Mouse (Mus musculus): ENCODE data around the gene H2-Q2.
"Not testable (repeated sequence)": the region's sequence is repeated elsewhere in the genome, so short reads cannot be mapped to it uniquely, and the experiment has no call there.

H2-Q2 gene

GRCm38 (mm10) chr17:35342071-35342671 is at the start of gene H2-Q2:
TSS of gene H2-Q2 (plus strand) at chr17:35342242.
- no peak for DNase-seq (ENCODE audit: low spot score in 2 of 2)

GRCm38 (mm10) chr17:35295796-35296195 is 46.2 kb upstream of the H2-Q2 start:
- peak in 1 of 2 experiments; percentile 73 for DNase-seq (ENCODE audit: low spot score in 2 of 2)

- DNase-seq (ENCODE audit: low spot score in 2 of 2) = not testable (repeated sequence)
Observed at GRCm38 (mm10) chr17:35300261-35300945, 41.6 kb upstream of the H2-Q2 start.

DNA sequence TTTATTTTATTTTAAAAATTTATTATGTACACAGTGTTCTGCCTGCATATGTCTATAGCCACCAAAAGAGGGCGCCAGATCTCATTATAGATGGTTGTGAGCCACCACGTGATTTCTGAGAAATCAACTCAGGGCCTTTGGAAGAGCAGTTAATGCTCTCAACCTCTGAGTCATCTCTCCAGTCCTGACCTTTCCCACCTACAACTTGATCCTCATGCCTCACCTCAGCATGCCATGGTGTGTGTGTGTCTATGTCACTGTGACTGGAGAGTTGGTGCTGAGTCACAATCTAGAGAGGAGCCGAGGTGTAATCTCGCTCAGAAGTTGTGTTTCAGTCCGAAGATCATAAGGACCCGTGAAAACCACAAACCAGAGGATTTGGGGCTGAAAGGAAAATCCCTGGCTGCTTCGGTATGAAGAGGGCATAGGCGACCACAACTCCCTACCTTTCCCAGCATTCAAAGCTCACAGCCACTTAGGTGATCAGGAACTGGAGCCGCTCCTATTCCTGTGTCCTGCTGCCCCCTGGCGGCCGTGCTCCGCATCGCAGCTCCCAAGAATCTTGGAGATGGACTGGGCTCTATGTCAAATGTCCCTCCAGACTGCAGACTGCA is 40.3 kb upstream of the H2-Q2 start:
- peak; percentile 67 to 94 for DNase-seq (ENCODE audit: low spot score in 2 of 2)

GRCm38 (mm10) chr17:35303271-35303670 is 38.8 kb upstream of the H2-Q2 start:
- no peak for DNase-seq (ENCODE audit: low spot score in 2 of 2)

DNA sequence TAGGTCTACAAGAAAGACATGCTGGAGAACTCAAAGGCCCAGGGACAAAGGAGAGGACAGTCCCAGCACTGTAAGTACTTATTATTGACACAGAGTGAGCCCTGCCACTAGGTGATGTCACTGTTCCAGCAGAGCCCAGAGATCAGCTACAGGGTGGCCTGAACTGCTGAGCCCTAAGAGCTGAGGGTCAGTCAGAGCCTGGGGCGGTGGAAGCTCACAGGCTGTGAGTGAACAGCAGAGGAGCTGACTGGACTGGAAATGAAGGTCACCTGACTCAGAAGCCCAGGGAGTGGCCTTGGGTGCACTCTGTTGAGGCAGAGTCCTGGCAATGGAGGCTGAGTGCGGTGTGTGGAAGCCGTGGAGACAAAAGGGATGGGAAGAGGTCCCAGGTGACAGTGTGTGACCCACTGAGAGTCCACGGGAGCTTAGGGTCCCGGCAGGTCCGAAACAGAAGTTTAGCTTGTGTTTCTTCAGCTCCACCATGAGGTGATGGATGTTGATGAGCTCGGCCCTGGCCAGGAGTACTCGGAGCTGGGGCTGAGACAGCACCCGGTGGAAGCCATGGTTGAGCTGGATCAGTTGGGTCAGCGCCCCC is 38.2 kb upstream of the H2-Q2 start:
- no peak for DNase-seq (ENCODE audit: low spot score in 2 of 2)

- no peak for DNase-seq (ENCODE audit: low spot score in 2 of 2)
Observed at GRCm38 (mm10) chr17:35304478-35304877, 37.6 kb upstream of the H2-Q2 start.

DNA sequence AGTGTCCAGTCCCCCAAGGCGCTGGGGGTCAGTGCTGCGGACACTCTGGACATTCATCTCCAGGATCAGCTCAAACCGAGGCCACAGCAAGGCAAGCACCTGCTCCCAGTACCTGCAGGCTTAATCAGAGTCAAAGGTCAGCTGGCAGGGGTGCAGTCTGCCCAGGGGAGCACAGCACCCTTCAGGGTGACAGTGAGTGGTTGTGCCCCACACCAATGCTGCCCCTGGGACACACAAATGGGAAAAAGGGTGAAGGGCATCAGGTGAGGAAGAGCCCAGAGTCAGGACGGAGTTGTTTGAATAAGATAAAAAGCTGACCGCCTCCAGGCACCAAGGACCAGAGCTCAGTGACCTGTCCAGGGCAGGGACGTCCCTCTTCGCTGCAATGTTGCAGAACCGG is 37.1 kb upstream of the H2-Q2 start:
- not testable (repeated sequence) for DNase-seq (ENCODE audit: low spot score in 2 of 2)

DNA sequence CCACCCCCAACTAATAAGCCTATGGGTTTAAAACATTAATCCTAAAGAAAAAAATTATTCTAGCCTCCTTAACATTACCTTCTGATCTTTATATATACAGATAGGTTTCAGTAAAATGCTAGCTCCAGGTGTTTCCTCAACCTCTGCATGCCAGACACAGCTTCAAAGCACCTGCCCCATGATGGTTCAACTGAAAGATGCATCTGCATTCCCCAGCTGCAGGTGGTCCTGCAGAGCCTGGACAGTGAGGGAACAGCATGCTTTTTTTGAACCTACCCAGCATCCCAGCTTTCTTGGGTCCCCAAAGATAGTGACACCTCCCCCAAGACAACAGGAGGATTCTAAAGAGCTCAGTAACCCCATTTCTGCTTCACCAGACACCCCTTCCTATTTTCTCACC is 23.4 kb upstream of the H2-Q2 start:
- no peak for DNase-seq (ENCODE audit: low spot score in 2 of 2)

- DNase-seq (ENCODE audit: low spot score in 2 of 2) = no peak
Observed at GRCm38 (mm10) chr17:35320327-35321081, 21.5 kb upstream of the H2-Q2 start, which contains the start of gene H2-Q1. TSS of gene H2-Q1 (plus strand) at chr17:35320405.

DNA sequence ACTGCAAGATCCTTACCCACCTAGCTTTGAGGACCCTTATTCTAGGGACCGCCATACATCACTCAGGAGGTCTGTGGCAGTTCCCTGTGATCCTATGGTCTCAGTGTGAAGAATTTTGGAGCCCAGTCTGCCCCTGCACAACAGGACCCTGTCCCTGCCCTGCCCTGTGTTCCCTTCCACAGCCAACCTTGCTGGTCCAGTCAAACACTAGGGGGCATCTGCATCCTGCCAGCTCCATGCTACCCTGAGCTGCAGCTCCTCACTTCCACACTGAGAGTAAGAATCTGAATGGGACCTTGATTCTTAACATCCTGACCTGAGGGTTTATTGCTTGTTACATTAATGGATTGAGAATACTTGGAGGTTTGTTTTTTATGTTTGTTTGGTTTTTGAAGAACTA is 16.9 kb upstream of the H2-Q2 start:
- not testable (repeated sequence) for DNase-seq (ENCODE audit: low spot score in 2 of 2)

- DNase-seq (ENCODE audit: low spot score in 2 of 2) = not testable (repeated sequence)
Observed at GRCm38 (mm10) chr17:35326000-35326399, 16.0 kb upstream of the H2-Q2 start.

GRCm38 (mm10) chr17:35329714-35330113 is 12.3 kb upstream of the H2-Q2 start:
- DNase-seq (ENCODE audit: low spot score in 2 of 2) = not testable (repeated sequence)

DNA sequence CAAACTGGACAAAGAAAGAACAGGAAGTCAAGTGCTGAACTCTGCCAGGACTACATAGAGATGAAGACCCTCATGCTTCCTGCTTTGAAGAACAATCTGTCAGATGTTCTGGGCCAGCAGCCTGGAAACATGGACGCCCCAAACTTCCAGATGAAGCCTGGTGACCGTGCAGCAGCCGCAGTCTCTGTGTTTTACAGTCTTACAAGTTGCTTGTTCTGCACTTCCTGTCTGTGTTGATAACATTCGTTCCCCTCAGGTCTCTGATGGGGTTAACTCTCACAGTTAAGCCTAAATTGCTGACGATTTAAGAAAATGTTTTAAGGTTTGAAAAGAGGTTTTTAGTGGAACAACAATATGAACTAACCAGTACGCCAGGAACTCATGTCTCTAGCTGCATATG is 10.5 kb upstream of the H2-Q2 start:
- DNase-seq (ENCODE audit: low spot score in 2 of 2) = not testable (repeated sequence)

GRCm38 (mm10) chr17:35342711-35343476 is 852 bp downstream of the H2-Q2 start:
- DNase-seq (ENCODE audit: low spot score in 2 of 2) = no peak

DNA sequence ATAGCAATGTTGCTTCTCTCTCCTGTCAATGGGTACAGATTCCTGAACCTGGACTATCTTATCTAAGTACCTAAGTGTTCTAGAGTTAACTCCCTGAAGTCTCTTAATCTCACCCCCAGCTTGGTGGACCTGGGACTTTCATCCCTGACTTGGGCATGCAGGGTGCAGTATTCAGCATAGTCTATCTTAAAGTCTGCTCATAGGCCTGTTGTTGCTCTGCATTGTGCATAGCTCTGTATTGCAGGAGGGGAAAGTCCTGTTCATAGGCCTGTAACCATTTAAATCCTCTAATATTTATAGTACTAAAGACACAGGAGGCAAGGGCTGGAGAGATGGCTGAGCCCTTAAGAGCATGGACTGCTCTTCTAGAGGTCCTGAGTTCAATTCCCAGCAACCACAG is 5.6 kb downstream of the H2-Q2 start:
- DNase-seq (ENCODE audit: low spot score in 2 of 2) = not testable (repeated sequence)

- DNase-seq (ENCODE audit: low spot score in 2 of 2) = not testable (repeated sequence)
Observed at GRCm38 (mm10) chr17:35353275-35353674, 11.2 kb downstream of the H2-Q2 start.

- DNase-seq (ENCODE audit: low spot score in 2 of 2) = no peak
Observed at GRCm38 (mm10) chr17:35354071-35354470, 12.0 kb downstream of the H2-Q2 start.

DNA sequence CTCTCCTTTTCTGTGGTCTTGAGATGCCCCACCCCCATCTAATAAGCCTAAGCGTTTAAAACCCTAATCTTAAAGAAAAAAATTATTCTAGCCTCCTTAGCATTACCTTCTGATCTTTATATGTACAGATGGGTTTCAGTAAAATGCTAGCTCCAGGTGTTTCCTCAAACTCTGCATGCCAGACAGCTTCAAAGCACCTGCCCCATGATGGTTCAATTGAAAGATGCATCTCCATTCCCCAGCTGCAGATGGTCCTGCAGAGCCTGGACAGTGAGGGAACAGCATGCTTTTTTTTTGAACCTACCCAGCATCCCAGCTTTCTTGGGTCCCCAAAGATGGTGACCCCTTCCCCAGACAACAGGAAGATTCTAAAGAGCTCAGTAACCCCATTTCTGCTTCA is 15.0 kb downstream of the H2-Q2 start:
- no peak for DNase-seq (ENCODE audit: low spot score in 2 of 2)

GRCm38 (mm10) chr17:35358763-35359469 is 16.9 kb downstream of the H2-Q2 start:
- DNase-seq (ENCODE audit: low spot score in 2 of 2) = no peak

Measured in urinary bladder, postnatal 4 days (tissue).